Mouse (Mus musculus): ENCODE measurements at regions not wholly inside any gene's neighbourhood (a gene's known extent, or its start where the extent isn't known, plus 50 kb on each side); places are given as distances from the start of the nearest gene placed in this dataset.

DNA sequence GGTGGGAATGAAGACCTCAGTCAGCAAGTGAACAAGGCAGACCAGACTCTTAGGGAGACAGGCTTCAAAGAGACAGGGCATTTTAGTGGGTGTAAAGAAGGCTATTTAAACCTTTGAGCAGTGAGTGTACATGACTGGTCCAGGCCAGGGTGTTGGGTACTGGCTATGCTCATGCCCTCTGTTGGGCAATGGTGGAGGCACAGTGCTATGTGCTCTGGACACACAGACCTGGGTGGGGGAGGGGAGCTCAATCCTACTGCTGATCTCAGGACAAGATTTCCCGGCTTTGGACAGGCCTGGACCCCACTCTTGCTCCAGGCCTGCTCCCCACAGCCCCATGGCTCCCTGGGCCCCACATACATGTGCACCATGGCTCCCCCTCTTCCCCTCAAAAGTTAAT is 355.1 kb downstream of the Slc4a3 start:
- peak; percentile 47 to 55 for DNase-seq

DNA sequence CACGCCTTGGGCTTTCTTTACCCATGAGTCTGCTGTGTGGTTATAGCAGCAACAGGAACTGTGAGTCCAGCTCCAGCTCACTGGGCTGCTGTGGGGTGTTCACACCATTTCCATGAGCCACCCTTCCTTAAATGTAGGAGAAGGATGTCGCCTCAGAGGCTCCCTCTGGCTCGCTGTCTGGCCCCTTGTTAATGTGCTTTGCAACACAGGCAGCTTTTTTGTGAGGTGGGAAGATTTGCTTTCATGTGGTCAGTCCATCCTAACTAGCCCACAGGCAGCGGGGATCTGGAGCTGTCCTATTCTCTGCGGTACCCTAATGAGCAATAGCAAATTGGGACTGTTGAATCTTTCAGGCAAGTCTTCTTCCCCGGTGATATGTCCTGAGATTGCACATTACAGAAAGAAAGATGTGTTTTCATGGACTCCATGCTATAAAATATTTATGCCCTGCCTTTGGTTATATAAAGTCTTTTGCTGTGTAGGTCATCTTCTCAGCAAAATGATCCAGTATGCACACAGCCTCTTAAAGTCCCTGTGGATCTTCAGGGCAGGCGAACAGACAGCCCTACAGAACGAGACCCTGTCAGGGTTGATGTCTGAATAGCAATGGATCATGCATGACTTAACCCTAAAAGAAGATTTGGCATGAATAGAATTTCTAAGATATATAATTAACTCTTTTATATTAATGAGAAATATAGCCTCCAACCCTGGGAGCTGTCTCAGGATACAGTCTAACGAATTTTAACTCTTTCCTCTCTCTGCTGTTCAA is 359.8 kb downstream of the Slc4a3 start:
- no peak for DNase-seq

- DNase-seq, result no peak
Observed at GRCm38 (mm10) chr1:75915311-75915710, 369.2 kb downstream of the Slc4a3 start.

DNA sequence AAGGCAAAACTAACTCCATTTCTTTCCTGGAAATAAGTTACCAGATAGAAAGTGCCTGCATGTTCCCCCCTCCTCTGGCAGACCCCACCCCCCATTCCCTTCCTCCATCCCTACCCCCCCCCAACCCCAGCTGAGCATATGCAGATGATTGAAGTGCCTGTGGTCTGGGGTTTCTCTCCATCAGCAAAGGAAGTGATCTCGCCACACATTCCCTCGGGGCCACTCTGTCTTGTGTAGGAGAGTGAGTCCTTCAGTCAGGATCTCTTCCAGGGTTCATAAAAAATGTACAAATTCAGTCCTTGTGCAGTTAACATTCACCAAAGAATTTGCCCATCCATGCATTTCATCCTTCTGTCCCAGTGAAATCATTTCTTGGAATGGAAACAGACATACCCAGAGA is 370.1 kb downstream of the Slc4a3 start:
- DNase-seq, result no peak

DNA sequence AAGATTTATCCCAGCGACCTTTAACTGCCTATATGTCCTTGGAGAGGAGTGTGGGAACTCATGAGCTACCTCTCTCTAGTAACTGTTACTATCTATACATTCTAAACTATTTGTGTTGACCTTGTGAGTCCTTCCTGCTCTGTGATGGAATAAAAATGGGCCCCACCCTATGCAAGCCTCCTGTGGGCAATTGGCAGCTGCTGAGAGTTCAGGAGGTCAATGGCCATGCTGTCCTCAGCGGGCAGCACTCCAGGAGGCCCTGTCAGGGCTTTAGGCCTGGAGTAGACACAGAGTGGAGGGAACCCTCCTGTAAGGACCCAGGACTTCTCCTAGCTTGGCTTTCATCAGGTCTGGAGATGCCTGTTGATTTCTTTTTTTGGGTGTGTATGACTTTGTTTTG is 373.1 kb downstream of the Slc4a3 start:
- DNase-seq, result no peak

DNA sequence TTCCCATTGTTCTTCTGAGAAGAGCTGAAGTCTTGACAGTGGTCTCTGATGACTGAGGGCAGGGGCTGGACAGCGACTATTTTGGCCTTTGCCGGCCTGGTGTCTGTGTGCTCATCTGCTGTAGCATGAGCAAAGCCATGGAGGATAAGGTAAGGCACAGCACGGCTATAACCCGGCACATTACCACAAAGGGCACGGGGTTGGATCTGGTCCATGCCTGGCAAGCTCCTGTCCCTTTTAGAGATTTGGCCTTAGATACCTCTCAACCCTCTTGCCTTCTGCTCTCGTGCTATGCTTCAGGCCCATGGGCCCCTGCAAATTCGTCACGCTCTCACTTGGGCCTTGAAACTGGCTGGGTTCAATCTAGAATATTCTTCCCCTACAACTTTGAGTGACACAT is 379.0 kb downstream of the Slc4a3 start:
- peak; percentile 62 to 74 for DNase-seq

GRCm38 (mm10) chr1:75925802-75926201 is 379.7 kb downstream of the Slc4a3 start:
- peak; percentile 98 to 100 for DNase-seq

GRCm38 (mm10) chr1:75931852-75932251 is 385.8 kb downstream of the Slc4a3 start:
- no peak for DNase-seq

DNA sequence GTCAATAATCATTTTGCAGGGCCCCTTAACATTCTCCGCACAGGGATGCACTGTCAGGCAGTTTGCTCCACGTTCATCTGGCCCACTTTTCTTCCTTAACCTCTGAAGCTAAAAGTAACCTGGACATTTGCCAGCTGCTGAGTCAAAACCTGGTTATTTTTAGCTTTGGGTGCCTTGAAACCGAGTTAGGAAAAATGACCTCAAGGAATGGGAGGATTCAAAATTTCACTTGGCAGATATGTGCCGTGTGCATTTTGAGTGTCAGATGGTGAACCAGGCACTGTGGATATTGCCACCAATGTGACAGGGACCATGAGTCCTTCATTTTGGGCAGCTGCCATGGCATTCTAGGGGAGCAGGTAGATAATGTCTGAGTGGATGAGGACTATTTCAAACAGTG is 387.8 kb downstream of the Slc4a3 start:
- DNase-seq, result peak; percentile 55 to 57

DNA sequence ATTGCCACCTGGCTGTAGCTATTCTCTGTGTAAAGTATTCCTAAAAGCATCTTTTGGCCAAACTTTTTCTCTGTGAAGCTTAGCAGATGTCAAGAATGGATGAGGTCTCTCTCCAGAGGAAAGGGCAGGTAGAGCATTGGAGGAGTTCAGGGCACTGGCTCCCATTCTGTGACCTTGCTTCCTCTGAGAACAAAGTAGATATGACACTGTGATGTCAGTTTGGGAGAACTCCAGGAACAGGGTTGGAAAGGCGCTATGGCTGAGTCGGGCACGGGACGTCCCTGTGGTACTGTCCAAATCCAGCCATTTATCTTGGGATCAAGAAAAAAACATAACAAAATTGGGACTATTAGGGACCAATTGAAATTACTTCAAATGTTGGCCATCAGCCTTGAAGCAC is 388.7 kb downstream of the Slc4a3 start:
- DNase-seq, result no peak

DNA sequence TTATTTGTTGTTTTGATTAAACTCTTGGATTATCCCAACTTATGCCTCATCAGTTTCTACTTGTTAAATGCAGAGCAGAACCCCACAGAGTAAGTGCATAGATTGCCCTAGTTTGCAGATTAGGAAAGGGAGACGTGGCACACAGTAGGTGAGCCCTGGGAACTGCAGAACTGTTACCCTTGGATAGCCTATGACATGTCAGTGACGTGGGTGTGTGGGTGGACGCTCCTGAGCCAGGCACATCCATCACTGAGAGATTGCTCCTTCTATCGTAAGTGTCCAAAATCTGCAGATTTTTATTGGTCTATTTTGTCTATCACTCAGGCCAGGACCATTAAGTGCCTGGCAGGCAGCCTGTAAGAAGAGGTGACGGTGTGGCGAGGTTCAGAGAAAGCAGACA is 389.8 kb downstream of the Slc4a3 start:
- no peak for DNase-seq

DNA sequence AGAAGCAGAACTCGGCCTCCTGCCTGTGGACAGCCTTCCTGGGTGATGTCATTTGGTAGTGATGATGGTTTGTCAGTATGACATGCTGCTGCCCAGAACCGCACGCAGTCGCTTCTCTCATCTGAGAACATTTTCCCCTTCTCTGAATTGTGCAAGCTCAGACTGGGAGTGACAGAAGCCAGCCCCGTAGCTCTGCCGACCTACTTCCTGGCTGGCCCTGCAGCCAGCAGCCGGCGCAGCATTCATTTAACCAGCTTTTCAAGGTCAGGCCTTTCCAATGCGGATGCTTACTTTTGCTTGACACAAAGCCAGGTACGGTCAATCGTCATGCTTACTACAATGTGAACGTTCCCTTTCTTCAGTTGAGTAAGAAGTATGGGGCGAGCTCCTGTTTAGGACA is 390.5 kb downstream of the Slc4a3 start:
- peak; percentile 25 to 34 for DNase-seq

GRCm38 (mm10) chr1:75937331-75937730 is 391.3 kb downstream of the Slc4a3 start:
- DNase-seq, result no peak

DNA sequence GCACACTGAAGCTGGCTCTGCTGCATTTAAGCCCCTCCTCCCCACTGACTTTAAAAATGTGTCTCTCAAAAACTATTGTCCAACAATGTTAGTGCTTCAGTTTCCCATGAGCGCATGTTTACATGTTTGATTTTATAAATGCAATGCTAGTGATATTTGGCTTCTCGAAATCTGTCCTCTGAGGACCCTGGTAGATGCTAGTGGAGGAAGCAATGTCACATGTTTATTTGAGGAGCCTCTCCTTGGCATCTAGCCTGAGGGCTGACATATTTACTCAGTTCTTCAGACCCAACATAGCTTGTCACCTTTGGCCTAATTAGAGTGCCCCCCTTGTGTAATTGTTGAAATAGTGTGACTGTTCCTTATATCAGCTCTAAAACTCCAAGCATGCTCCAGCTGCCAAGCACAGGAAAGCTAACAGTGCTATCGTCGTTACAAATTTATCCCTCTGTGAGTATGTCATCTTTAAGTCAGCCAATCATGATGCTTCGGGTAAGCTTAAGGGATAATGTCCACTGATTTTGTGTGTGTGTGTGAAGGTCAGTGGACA is 400.3 kb downstream of the Slc4a3 start:
- DNase-seq, result no peak

DNA sequence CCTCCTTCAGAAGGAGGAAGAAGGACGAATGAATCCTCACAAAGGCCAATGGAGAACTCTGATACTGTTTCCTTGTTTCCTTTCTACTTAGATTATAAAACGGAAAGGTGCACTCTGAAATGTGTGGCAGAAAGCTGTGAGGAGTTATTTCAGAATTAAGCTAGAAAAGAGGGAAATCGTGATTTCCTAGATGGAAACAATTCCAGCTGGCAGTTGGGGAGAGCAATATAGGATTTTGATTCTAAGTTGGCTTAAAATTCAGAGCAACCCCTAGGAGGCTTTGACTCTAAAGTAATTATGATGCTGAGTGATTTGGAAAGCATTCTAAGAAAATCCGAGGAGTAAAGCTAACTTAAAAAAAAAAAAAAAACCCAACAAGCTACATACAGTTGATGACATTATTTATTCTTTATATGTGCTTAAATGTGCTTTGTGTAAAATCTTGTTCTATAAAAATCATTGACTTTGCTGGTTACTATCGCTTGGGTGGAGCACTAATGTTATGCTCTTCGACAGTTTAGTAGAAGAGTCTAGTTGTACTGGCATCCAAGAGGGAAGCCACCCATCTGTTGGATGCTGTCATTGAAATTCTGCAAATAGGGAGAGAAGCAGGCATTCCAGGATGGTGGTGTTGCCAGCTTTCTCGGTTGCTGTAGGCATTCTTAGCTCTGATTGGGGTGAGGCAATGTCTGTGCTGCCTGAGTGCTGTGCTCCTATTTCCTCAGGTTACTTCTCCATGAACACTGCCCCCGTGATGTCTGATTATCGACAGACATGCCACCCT is 432.3 kb downstream of the Slc4a3 start:
- peak; percentile 16 to 18 for DNase-seq

GRCm38 (mm10) chr1:75983057-75983456 is 437.0 kb downstream of the Slc4a3 start:
- DNase-seq, result no peak

DNA sequence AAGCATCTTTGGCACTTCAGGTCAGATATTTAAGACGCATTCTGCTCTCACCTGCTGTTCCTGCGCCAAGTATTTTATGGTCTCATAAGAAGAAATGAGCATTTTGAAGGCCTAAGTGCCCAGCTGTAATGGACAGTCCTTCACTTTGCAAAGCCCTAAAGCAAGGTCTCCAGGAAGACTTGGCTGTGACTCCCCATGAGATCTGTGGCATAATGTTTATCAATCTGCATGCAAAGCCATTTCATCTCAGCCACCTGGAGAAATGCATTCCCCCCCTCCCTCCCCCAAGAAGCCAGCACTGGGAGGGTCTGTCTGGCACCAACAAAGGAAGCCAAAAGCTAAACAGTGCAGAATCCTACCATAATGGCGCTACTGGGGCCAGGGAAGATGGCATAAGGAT is 437.4 kb downstream of the Slc4a3 start:
- DNase-seq, result no peak

GRCm38 (mm10) chr1:75988496-75988895 is 442.4 kb downstream of the Slc4a3 start:
- no peak for DNase-seq

GRCm38 (mm10) chr1:75992039-75992438 is 446.0 kb downstream of the Slc4a3 start:
- DNase-seq, result no peak

DNA sequence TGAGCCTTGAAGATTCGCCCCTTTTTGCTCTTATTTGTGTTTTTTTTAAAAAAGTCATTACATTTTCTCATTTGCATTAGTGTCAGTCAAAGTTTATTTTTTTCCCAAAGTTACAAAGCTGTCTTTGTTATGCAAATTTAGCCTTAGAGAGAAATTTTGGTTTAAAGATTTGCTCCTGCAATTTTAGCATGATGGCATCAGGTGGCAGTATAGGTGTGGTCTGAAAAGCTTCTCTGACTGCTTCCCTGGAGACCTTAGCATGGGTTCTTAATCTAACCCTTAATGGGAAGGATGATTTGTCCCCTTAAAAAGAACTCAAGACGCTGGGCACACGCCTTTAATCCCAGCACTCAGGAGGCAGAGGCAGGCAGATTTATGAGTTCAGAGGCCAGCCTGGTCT is 451.2 kb downstream of the Slc4a3 start:
- no peak for DNase-seq

DNA sequence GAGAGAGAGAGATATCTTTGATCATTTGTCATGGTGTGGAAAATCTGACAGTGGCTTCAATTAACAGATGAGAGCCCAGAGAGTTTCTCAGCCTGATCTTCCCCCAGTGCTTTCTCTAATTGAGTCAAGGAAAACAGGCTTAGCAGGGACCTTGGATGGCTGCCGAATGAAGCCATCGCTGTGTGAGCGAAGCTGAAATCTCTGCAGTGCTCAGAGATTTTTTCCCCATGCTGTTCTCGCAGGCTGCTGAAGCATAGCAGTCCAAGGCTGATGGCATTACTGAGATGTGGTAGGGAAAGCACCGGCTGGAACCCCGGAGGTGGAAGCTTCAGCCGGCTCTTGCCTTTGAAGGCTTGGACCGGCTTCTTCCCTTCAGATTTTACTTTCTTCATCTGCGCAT is 455.1 kb downstream of the Slc4a3 start:
- peak; percentile 77 to 87 for DNase-seq

- DNase-seq, result no peak
Observed at GRCm38 (mm10) chr1:76009601-76010000, 463.5 kb downstream of the Slc4a3 start.

DNA sequence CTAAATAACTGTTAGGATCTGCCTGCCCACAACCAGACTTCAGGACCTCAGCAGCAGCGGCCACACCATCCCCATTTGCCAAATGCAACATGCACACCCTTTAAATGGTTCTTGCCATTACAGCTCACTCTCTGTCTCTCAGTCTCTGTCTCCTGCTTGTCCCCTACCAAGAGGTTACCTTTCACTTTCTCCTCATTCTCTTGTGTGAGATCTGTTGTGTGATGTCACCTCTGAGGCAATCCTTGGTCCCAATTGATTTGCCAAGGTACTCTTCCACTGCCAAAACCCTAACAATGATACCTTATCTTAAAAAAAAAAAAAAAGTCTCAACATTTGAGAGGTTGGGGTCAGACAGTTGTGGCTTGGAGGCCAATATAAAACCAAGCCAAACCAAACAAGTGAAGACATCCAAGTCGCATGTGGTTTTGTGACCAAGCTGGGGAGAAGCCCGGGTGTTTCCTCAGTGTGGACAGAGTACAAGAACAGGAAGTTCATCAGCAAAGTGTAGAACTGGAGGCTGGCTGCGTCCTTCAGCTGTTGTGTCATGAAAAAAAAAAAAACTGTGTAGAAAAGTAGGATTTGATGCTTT is 464.2 kb downstream of the Slc4a3 start:
- DNase-seq, result no peak

DNA sequence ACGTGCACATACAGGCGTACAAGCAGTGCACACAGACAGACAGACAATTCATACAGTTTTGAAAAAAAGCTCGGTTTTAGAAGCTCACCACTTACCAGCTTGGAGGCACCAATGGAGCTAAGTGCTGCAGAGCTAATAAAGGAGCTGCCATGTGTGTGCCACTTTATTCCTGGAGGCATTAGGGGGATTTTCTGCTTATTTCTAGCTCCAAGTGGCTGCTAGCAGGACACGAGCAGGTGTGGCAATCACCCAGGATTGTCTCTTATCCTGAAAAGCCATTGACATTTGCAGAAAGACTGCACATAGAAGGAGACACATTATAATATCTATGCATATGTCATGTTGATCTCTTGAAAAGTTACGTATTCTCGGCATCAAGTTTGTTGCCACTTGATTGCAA is 472.5 kb downstream of the Slc4a3 start:
- no peak for DNase-seq
